Mouse (Mus musculus): ENCODE measurements around the gene Tdpoz3. TPM values are rescaled to one million over a fixed set of nuclear protein-coding genes. Genes with fewer than 3 reads are reported as not detected.
"Not testable (repeated sequence)": the region's sequence is repeated elsewhere in the genome, so short reads cannot be mapped to it uniquely, and the experiment has no call there.

Tdpoz3 gene
- polyA plus RNA-seq (2014; fragmentation: Nextera tagmentation; extraction: Ambion mirVana): not detected in 2 replicates

- H3K36me3 ChIP-seq (ENCODE audit: control insufficient read depth, insufficient read depth, low read length); H3K9me3 ChIP-seq (replicated peaks; ENCODE audit: control insufficient read depth, low read length); H3K27ac ChIP-seq (ENCODE audit: low read depth, low read length); H3K27me3 ChIP-seq (replicated peaks; ENCODE audit: control insufficient read depth, insufficient read depth, low read length); H3K9ac ChIP-seq (ENCODE audit: low read length); DNase-seq (ENCODE audit: low spot score); ATAC-seq; H3K4me2 ChIP-seq (ENCODE audit: low read length); H3K4me1 ChIP-seq (ENCODE audit: control insufficient read depth, insufficient read depth, low read length); H3K4me3 ChIP-seq (ENCODE audit: low read depth, low read length): not testable (repeated sequence)
- WGBS: 78% methylated on average over 1 of the region's 1 CpGs
Observed at GRCm38 (mm10) chr3:93825720-93826119, at the start of gene Tdpoz3. Gene Tdpoz3, plus strand, starts transcription at chr3:93826020.

DNA sequence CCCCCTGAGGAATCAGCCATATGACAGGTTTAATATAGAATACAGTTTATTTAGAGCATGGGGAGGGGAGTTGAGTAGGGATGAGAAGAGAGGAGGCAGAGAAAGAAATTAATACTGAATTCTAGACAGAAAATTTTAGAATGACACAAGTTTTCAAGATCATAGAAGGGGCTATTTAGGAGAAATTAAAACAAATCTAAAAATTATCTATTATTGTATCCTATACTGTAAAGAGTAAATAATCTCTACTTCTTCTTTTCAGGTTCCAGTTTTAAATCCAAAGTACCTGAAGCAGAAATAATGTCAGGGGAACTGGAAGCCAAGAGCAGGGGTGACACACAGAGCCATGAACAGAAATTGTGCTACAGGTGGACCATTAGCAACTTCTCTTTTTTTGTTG is 29.7 kb upstream of the Tdpoz3 start, which contains the start of gene Tdpoz4:
Gene Tdpoz4 (plus strand): TSS at position 301 of the 400 bp plus-strand sequence.
- H3K9me3 ChIP-seq (replicated peaks; ENCODE audit: control insufficient read depth, low read length); H3K4me2 ChIP-seq (ENCODE audit: low read length); H3K4me1 ChIP-seq (ENCODE audit: control insufficient read depth, insufficient read depth, low read length); ATAC-seq; H3K4me3 ChIP-seq (ENCODE audit: low read depth, low read length); DNase-seq (ENCODE audit: low spot score); H3K9ac ChIP-seq (ENCODE audit: low read length); H3K27ac ChIP-seq (ENCODE audit: low read depth, low read length); H3K27me3 ChIP-seq (replicated peaks; ENCODE audit: control insufficient read depth, insufficient read depth, low read length); H3K36me3 ChIP-seq (ENCODE audit: control insufficient read depth, insufficient read depth, low read length): not testable (repeated sequence)

DNA sequence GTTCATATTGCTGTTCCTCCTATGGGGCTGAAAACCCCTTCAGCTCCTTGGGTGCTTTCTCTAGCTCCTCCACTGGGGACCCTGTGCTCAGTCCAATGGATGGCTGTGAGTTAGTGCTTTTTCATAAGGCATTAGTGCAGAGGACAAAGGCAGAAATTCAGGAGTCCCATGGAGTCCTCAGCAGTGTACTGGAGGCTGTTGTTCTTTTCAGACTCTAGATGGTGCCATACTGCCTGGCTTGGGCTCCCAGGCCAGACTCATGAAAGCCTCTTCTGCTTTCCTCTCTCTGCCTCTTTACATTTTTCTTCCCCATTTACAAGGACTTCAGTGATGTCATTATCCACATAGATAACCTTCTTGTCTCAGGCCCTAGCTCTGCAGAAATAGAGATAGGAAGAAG is 12.5 kb upstream of the Tdpoz3 start:
- H3K9me3 ChIP-seq (replicated peaks; ENCODE audit: control insufficient read depth, low read length); H3K36me3 ChIP-seq (ENCODE audit: control insufficient read depth, insufficient read depth, low read length); H3K9ac ChIP-seq (ENCODE audit: low read length); H3K27me3 ChIP-seq (replicated peaks; ENCODE audit: control insufficient read depth, insufficient read depth, low read length); DNase-seq (ENCODE audit: low spot score); ATAC-seq; H3K27ac ChIP-seq (ENCODE audit: low read depth, low read length); H3K4me2 ChIP-seq (ENCODE audit: low read length); H3K4me3 ChIP-seq (ENCODE audit: low read depth, low read length); H3K4me1 ChIP-seq (ENCODE audit: control insufficient read depth, insufficient read depth, low read length): not testable (repeated sequence)

GRCm38 (mm10) chr3:93858957-93859356 is 33.1 kb downstream of the Tdpoz3 start:
- not testable (repeated sequence) for H3K27me3 ChIP-seq (replicated peaks; ENCODE audit: control insufficient read depth, insufficient read depth, low read length); H3K4me3 ChIP-seq (ENCODE audit: low read depth, low read length); H3K9me3 ChIP-seq (replicated peaks; ENCODE audit: control insufficient read depth, low read length); H3K27ac ChIP-seq (ENCODE audit: low read depth, low read length); ATAC-seq; H3K36me3 ChIP-seq (ENCODE audit: control insufficient read depth, insufficient read depth, low read length); H3K4me2 ChIP-seq (ENCODE audit: low read length); H3K4me1 ChIP-seq (ENCODE audit: control insufficient read depth, insufficient read depth, low read length); DNase-seq (ENCODE audit: low spot score); H3K9ac ChIP-seq (ENCODE audit: low read length)
- WGBS: 73% methylated on average over 8 of the region's 8 CpGs

DNA sequence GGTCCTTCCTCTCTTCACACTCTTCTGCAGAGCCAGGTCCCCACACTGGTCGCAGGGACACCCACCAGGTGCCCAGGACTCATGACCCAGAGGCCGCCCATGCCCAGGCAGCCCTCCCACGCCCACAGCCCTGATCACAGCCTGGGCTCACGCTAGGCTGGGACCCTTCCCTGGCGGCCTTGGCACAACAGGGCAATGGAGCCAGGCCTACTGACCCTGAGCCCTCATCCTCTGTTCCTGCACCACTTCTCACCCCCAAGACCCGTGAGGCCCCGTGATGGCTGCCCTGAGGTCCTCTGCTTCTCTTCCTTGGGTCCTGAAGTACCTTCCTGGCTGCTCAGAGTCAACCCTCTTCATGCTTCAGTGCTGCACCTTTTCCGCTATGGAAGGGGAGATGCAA is 44.8 kb downstream of the Tdpoz3 start:
- not testable (repeated sequence) for DNase-seq (ENCODE audit: low spot score); H3K9me3 ChIP-seq (replicated peaks; ENCODE audit: control insufficient read depth, low read length); ATAC-seq; H3K4me2 ChIP-seq (ENCODE audit: low read length); H3K4me1 ChIP-seq (ENCODE audit: control insufficient read depth, insufficient read depth, low read length); H3K36me3 ChIP-seq (ENCODE audit: control insufficient read depth, insufficient read depth, low read length); H3K27me3 ChIP-seq (replicated peaks; ENCODE audit: control insufficient read depth, insufficient read depth, low read length); H3K4me3 ChIP-seq (ENCODE audit: low read depth, low read length); H3K27ac ChIP-seq (ENCODE audit: low read depth, low read length); H3K9ac ChIP-seq (ENCODE audit: low read length)
- 88% methylated on average over 7 of the region's 8 CpGs for WGBS

Other genes starting within 250 kb of the Tdpoz3 start
- gene Tdpoz2, start 173.3 kb upstream of the Tdpoz3 start, polyA plus RNA-seq (2014; fragmentation: Nextera tagmentation; extraction: Ambion mirVana): not detected in 2 replicates
- not detected in 2 replicates for gene Tdpoz1, start 149.7 kb upstream of the Tdpoz3 start, polyA plus RNA-seq (2014; fragmentation: Nextera tagmentation; extraction: Ambion mirVana)
- gene Gm37596, start 132.9 kb upstream of the Tdpoz3 start, polyA plus RNA-seq (2014; fragmentation: Nextera tagmentation; extraction: Ambion mirVana): not detected in 2 replicates
- gene Gm5773, start 53.0 kb upstream of the Tdpoz3 start, polyA plus RNA-seq (2014; fragmentation: Nextera tagmentation; extraction: Ambion mirVana): not detected in 2 replicates
- gene Tdpoz4, start 29.6 kb upstream of the Tdpoz3 start, polyA plus RNA-seq (2014; fragmentation: Nextera tagmentation; extraction: Ambion mirVana): not detected in 2 replicates
- not detected in 2 replicates for gene Gm9117, start 117.5 kb downstream of the Tdpoz3 start, polyA plus RNA-seq (2014; fragmentation: Nextera tagmentation; extraction: Ambion mirVana)
- gene Tdpoz5, start 135.3 kb downstream of the Tdpoz3 start, polyA plus RNA-seq (2014; fragmentation: Nextera tagmentation; extraction: Ambion mirVana): not detected in 2 replicates
- not detected in 2 replicates for gene Gm9125, start 228.9 kb downstream of the Tdpoz3 start, polyA plus RNA-seq (2014; fragmentation: Nextera tagmentation; extraction: Ambion mirVana)
- not detected in 2 replicates for gene Gm10697, start 246.6 kb downstream of the Tdpoz3 start, polyA plus RNA-seq (2014; fragmentation: Nextera tagmentation; extraction: Ambion mirVana)